Mouse (Mus musculus): ENCODE results near the gene Itga10. TPM values are rescaled to one million over a fixed set of nuclear protein-coding genes. Genes with fewer than 3 reads are reported as not detected.

Gene Itga10
- polyA plus RNA-seq, 1 experiment from 2014 or later, result 8.1 TPM

GRCm38 (mm10) chr3:96623201-96623600, 22.2 kb upstream of the Itga10 start:
- no peak overlapping the region for H3K4me3 ChIP-seq (ENCODE audit: low read depth, low read length)
- ATAC-seq (ENCODE audit: low read depth) (no peak), DNase-seq (ENCODE audit: low spot score) (no peak)
- H3K27ac ChIP-seq (replicated peaks; ENCODE audit: low read depth, low read length), result no peak overlapping the region
- no peaks in the 10 kb centered on the region for H3K4me1 ChIP-seq (ENCODE audit: control insufficient read depth, insufficient read depth, low read length)
- H3K9ac ChIP-seq (ENCODE audit: low read depth, low read length), result no peak overlapping the region
- no peaks in the 10 kb centered on the region for H3K9me3 ChIP-seq (ENCODE audit: control insufficient read depth, low read length)
- H3K27me3 ChIP-seq (replicated peaks; ENCODE audit: control insufficient read depth, insufficient read depth, low read length), result no peaks in the 10 kb centered on the region
- 91% methylated on average over 4 of the region's 4 CpGs for WGBS
- no peak overlapping the region for H3K4me2 ChIP-seq (ENCODE audit: low read depth, low read length)
- H3K36me3 ChIP-seq (ENCODE audit: control insufficient read depth, insufficient read depth, low read length), result peaks cover 77% of the 10 kb centered on the region

DNA sequence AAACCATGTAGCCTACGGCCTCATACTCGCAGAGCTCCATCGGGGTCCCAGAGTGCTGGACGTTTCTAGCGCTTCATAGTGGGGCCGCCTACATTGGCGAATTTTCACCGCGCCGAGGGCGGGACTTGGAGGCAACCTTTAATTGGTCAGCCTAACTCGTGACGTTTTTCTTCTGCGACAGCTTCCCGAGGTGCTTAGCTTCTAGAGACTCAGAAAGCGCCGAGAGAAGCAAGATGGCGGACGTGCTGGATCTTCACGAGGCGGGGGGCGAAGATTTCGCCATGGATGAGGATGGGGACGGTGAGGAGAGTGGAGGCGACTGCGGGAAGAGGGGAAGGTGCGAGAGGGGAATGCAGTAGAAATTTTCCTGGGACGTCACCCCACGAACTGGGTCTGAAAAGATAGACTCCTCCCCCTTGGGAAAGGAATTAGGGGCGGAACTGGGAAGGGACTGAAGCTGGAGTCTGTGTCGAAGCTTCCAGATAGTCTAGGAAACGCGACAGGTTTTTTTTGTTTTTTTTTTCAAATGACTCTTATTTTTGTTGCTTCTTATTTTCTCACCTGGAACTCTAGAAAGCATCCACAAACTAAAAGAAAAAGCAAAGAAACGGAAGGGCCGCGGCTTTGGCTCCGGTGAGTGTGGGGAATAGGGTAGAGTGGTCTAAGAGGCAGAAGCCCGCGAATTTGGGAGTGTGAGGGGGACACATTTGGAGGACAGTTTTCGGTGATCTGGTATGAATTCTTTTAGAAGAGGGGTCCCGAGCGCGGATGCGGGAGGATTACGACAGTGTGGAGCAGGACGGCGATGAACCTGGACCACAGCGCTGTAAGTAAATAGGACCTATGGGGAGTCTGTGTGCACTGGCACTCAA, 15.4 kb upstream of the Itga10 start, which contains the start of gene Rbm8a:
TSS of gene Rbm8a (plus strand) at position 205 of the 872 bp plus-strand sequence.
- peak; percentile 97 for ATAC-seq (ENCODE audit: low read depth)
- Histone ChIP-seq H3K9me3 (ENCODE audit: control insufficient read depth, low read length) (no peaks in the 10 kb centered on the region), H3K27me3 (replicated peaks; ENCODE audit: control insufficient read depth, insufficient read depth, low read length) (no peaks in the 10 kb centered on the region), H3K4me3 (ENCODE audit: low read depth, low read length) (peak within 1 kb of the TSS; percentile 50), H3K27ac (replicated peaks; ENCODE audit: low read depth, low read length) (peak within 1 kb of the TSS; percentile 78), H3K36me3 (ENCODE audit: control insufficient read depth, insufficient read depth, low read length) (peaks cover 51% of the 10 kb centered on the region), H3K4me2 (ENCODE audit: low read depth, low read length) (peak within 1 kb of the TSS; percentile 81), H3K9ac (ENCODE audit: low read depth, low read length) (peak within 1 kb of the TSS; percentile 79), H3K4me1 (ENCODE audit: control insufficient read depth, insufficient read depth, low read length) (peaks cover 8% of the 10 kb centered on the region)
- peak; percentile 100 for DNase-seq (ENCODE audit: low spot score)
- under 1% methylated on average over 48 of the region's 48 CpGs for WGBS

DNA sequence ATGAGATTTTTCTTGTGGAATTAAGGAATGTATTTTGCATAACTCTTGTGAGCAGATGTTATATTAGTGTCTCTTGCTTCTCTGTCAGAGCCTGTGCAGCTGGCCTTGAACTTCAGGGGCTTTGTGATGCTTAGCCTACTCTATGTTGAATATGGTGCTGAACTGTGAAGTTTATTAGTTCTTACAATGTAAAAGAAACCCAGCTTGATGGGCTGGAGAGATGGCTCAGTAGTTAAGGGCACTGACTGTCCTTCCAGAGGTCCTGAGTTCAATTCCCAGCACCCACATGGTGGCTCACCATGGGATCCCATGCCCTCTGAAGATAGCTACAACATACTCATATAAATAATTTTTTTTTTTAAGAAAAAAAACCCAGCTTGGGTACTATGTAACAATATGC, 13.3 kb upstream of the Itga10 start:
- H3K27ac ChIP-seq (replicated peaks; ENCODE audit: low read depth, low read length), result no peak overlapping the region
- peaks cover 15% of the 10 kb centered on the region for H3K4me1 ChIP-seq (ENCODE audit: control insufficient read depth, insufficient read depth, low read length)
- H3K4me3 ChIP-seq (ENCODE audit: low read depth, low read length), result no peak overlapping the region
- no peaks in the 10 kb centered on the region for H3K9me3 ChIP-seq (ENCODE audit: control insufficient read depth, low read length)
- H3K36me3 ChIP-seq (ENCODE audit: control insufficient read depth, insufficient read depth, low read length), result peaks cover 33% of the 10 kb centered on the region
- DNase-seq (ENCODE audit: low spot score), result no peak
- no peaks in the 10 kb centered on the region for H3K27me3 ChIP-seq (replicated peaks; ENCODE audit: control insufficient read depth, insufficient read depth, low read length)
- no peak for ATAC-seq (ENCODE audit: low read depth)
- no peak overlapping the region for H3K9ac ChIP-seq (ENCODE audit: low read depth, low read length)
- no peak overlapping the region for H3K4me2 ChIP-seq (ENCODE audit: low read depth, low read length)

- H3K4me2 ChIP-seq (ENCODE audit: low read depth, low read length), result no peak overlapping the region
- no peak for ATAC-seq (ENCODE audit: low read depth)
- no peak overlapping the region for H3K4me3 ChIP-seq (ENCODE audit: low read depth, low read length)
- no peak overlapping the region for H3K27ac ChIP-seq (replicated peaks; ENCODE audit: low read depth, low read length)
- H3K36me3 ChIP-seq (ENCODE audit: control insufficient read depth, insufficient read depth, low read length), result peaks cover 46% of the 10 kb centered on the region
- H3K4me1 ChIP-seq (ENCODE audit: control insufficient read depth, insufficient read depth, low read length), result peaks cover 13% of the 10 kb centered on the region
- H3K9ac ChIP-seq (ENCODE audit: low read depth, low read length), result no peak overlapping the region
- WGBS, result 68% methylated on average over 1 of the region's 1 CpGs
- no peaks in the 10 kb centered on the region for H3K27me3 ChIP-seq (replicated peaks; ENCODE audit: control insufficient read depth, insufficient read depth, low read length)
- DNase-seq (ENCODE audit: low spot score), result no peak
- H3K9me3 ChIP-seq (ENCODE audit: control insufficient read depth, low read length), result no peaks in the 10 kb centered on the region
These were observed 11.4 kb upstream of the Itga10 start for GRCm38 (mm10) chr3:96634015-96634414.

GRCm38 (mm10) chr3:96634928-96635879, 10.2 kb upstream of the Itga10 start, which contains the start of the genes Pex11b and Gm42957:
Gene Pex11b, plus strand, starts transcription at chr3:96635376.
Gene Gm42957, plus strand, starts transcription at chr3:96635474.
- 2% methylated on average over 36 of the region's 60 CpGs for WGBS
- Histone ChIP-seq H3K4me1 (ENCODE audit: control insufficient read depth, insufficient read depth, low read length) (peaks cover 13% of the 10 kb centered on the region), H3K4me3 (ENCODE audit: low read depth, low read length) (peak within 1 kb of the TSS; percentile 96), H3K4me2 (ENCODE audit: low read depth, low read length) (peak within 1 kb of the TSS; percentile 81), H3K27me3 (replicated peaks; ENCODE audit: control insufficient read depth, insufficient read depth, low read length) (no peaks in the 10 kb centered on the region), H3K27ac (replicated peaks; ENCODE audit: low read depth, low read length) (peak within 1 kb of the TSS; percentile 86), H3K9me3 (ENCODE audit: control insufficient read depth, low read length) (no peaks in the 10 kb centered on the region), H3K36me3 (ENCODE audit: control insufficient read depth, insufficient read depth, low read length) (peaks cover 58% of the 10 kb centered on the region), H3K9ac (ENCODE audit: low read depth, low read length) (peak within 1 kb of the TSS; percentile 98)
- ATAC-seq (ENCODE audit: low read depth) (peak; percentile 94), DNase-seq (ENCODE audit: low spot score) (peak; percentile 96)

- WGBS, result 13% methylated on average over 13 of the region's 15 CpGs
- no peak for ATAC-seq (ENCODE audit: low read depth)
- H3K4me3 ChIP-seq (ENCODE audit: low read depth, low read length), result peak overlapping the region; percentile 96
- DNase-seq (ENCODE audit: low spot score), result no peak
- H3K4me1 ChIP-seq (ENCODE audit: control insufficient read depth, insufficient read depth, low read length), result peaks cover 9% of the 10 kb centered on the region
- H3K36me3 ChIP-seq (ENCODE audit: control insufficient read depth, insufficient read depth, low read length), result peaks cover 60% of the 10 kb centered on the region
- peak overlapping the region; percentile 86 for H3K27ac ChIP-seq (replicated peaks; ENCODE audit: low read depth, low read length)
- H3K9ac ChIP-seq (ENCODE audit: low read depth, low read length), result peak overlapping the region; percentile 98
- H3K9me3 ChIP-seq (ENCODE audit: control insufficient read depth, low read length), result no peaks in the 10 kb centered on the region
- H3K27me3 ChIP-seq (replicated peaks; ENCODE audit: control insufficient read depth, insufficient read depth, low read length), result no peaks in the 10 kb centered on the region
- H3K4me2 ChIP-seq (ENCODE audit: low read depth, low read length), result peak overlapping the region; percentile 81
These were observed 9.5 kb upstream of the Itga10 start for GRCm38 (mm10) chr3:96635906-96636305.

DNA sequence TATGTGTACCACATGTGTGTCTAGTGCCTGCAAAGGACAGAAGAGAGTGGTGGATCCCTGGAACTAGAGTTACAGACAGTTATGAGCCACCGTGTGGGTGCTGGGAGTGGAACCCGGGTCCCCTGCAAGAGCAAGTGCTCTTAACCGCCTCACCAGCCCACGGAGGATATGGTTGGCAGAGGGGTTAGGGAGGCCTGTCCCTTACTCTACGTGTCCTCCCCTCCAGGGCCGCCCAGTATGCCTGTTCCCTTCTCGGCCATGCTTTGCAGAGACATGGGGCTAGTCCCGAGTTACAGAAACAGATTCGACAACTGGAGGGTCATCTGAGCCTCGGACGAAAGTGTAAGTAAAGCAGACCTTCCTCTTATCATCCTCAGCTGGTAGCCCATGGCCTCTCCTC, 8.9 kb upstream of the Itga10 start:
- Histone ChIP-seq H3K36me3 (ENCODE audit: control insufficient read depth, insufficient read depth, low read length) (peaks cover 60% of the 10 kb centered on the region), H3K27me3 (replicated peaks; ENCODE audit: control insufficient read depth, insufficient read depth, low read length) (no peaks in the 10 kb centered on the region), H3K4me3 (ENCODE audit: low read depth, low read length) (peak overlapping the region; percentile 96), H3K9me3 (ENCODE audit: control insufficient read depth, low read length) (no peaks in the 10 kb centered on the region), H3K9ac (ENCODE audit: low read depth, low read length) (peak overlapping the region; percentile 98), H3K27ac (replicated peaks; ENCODE audit: low read depth, low read length) (no peak overlapping the region; the same call in 1 of the 2 replicates), H3K4me1 (ENCODE audit: control insufficient read depth, insufficient read depth, low read length) (peaks cover 7% of the 10 kb centered on the region), H3K4me2 (ENCODE audit: low read depth, low read length) (peak overlapping the region; percentile 81)
- WGBS, result 65% methylated on average over 11 of the region's 11 CpGs
- DNase-seq (ENCODE audit: low spot score) (no peak), ATAC-seq (ENCODE audit: low read depth) (no peak)

- Histone ChIP-seq H3K9me3 (ENCODE audit: control insufficient read depth, low read length) (no peaks in the 10 kb centered on the region), H3K27me3 (replicated peaks; ENCODE audit: control insufficient read depth, insufficient read depth, low read length) (no peaks in the 10 kb centered on the region), H3K36me3 (ENCODE audit: control insufficient read depth, insufficient read depth, low read length) (peaks cover 62% of the 10 kb centered on the region), H3K27ac (replicated peaks; ENCODE audit: low read depth, low read length) (no peak overlapping the region), H3K4me1 (ENCODE audit: control insufficient read depth, insufficient read depth, low read length) (peaks cover 7% of the 10 kb centered on the region), H3K4me2 (ENCODE audit: low read depth, low read length) (no peak overlapping the region), H3K4me3 (ENCODE audit: low read depth, low read length) (no peak overlapping the region), H3K9ac (ENCODE audit: low read depth, low read length) (no peak overlapping the region)
- ATAC-seq (ENCODE audit: low read depth) (no peak), DNase-seq (ENCODE audit: low spot score) (peak; percentile 36)
- 73% methylated on average over 1 of the region's 1 CpGs for WGBS
These were observed 6.2 kb upstream of the Itga10 start for GRCm38 (mm10) chr3:96639219-96639618.

All from embryonic facial prominence, embryonic 14.5 days (tissue).